Mouse (Mus musculus): ENCODE measurements around the gene Man1a2. TPM values are rescaled to one million over a fixed set of nuclear protein-coding genes. Genes with fewer than 3 reads are reported as not detected.

The Man1a2 gene
- polyA plus RNA-seq (2017; shearing (Covaris generic)) = 109 TPM

DNA sequence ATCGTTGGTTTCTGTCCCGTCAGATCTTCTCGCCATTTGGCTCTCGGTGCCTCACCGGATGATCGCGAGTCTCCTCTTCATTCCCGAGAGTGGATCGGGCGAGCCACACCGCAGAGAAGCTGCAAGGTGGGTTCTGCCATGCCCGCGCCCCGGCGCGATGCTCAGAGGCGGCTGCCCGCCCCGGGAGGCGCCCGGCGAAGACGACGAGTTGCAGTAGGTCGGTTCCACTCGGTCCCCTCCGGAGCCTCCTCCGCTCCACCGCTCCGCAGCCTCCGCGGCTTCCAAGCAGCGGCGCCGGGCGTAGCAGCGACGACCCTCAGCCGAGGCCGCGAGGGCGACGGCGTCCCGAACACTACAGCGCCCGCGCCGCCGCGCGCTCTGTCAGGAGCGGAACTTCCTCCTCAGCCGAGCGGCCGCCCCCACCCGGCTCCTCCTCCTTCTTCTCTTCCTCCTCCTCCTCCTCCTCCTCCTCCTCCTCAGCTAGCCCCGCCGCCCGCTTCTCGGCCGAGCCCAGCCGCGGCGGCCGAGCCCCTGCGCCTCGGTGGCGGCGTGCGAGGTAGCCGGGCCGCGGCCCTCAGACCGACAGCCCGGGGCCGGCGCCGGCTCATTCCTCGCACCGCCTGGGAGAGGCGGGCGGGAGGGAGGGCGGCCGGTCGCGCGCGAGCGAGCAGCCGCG lies at the start of gene Man1a2:
Gene Man1a2, minus strand, starts transcription at position 417 of the 676 bp plus-strand sequence.

Other genes with a start within 250 kb of the Man1a2 start
- gene Tent5c, start 196.2 kb downstream of the Man1a2 start, polyA plus RNA-seq (2017; shearing (Covaris generic)) = 95.6 TPM
- not detected for gene Vtcn1, start 140.0 kb upstream of the Man1a2 start, polyA plus RNA-seq (2017; shearing (Covaris generic))
- gene Trim45, start 236.7 kb upstream of the Man1a2 start, polyA plus RNA-seq (2017; shearing (Covaris generic)) = 0.28 TPM

Measured in effector memory CD4-positive, alpha-beta T cell, adult 7 months (primary cell).